In genomic region chr8:116904736-116905135, GRCm38 (mm10) we compare ENCODE assay signal across 11 mouse cellular contexts.
"Had no signal": no experiment of that assay in that cellular context is flagged by ENCODE, and none has a peak within 500 bp of the region (broad histone marks: within the 10 kb centered on the region; RNA-seq: fewer than 3 reads in every experiment).

No protein-coding gene starts in this region.

- H3K9ac ChIP-seq: kidney, embryonic 15.5 days; limb, embryonic 13.5 days; liver, embryonic 14.5 days; neural tube, embryonic 12.5 days had no signal

- DNase-seq: kidney, adult 2 months; kidney, postnatal 14 days; left cerebral cortex, postnatal 4 days; lung, adult 18-20 months; midbrain, embryonic 14.5 days; right cerebral cortex, postnatal 4 days had no signal

- H3K9me3 ChIP-seq: kidney, embryonic 15.5 days had no signal

- H3K27ac ChIP-seq: kidney, embryonic 15.5 days; limb, embryonic 13.5 days; liver, embryonic 14.5 days; midbrain, embryonic 10.5 days; neural tube, embryonic 12.5 days had no signal

- H3K4me1 ChIP-seq: kidney, embryonic 15.5 days; limb, embryonic 13.5 days; midbrain, embryonic 10.5 days; neural tube, embryonic 12.5 days had no signal

- H3K4me3 ChIP-seq: kidney, embryonic 15.5 days; limb, embryonic 13.5 days; midbrain, embryonic 10.5 days; neural tube, embryonic 12.5 days had no signal

- H3K27me3 ChIP-seq: kidney, embryonic 15.5 days; limb, embryonic 13.5 days; neural tube, embryonic 12.5 days had no signal

- H3K4me2 ChIP-seq: kidney, embryonic 15.5 days; limb, embryonic 13.5 days; neural tube, embryonic 12.5 days had no signal
